Mouse (Mus musculus) ES-Bruce4 (cell line): ENCODE data around the gene Esam. TPM values are rescaled to one million over a fixed set of nuclear protein-coding genes. Genes with fewer than 3 reads are reported as not detected.

Source experiments
- H3K27ac ChIP-seq: 2 replicates; pipeline ENCODE4 v1.5.1; 2012; ENCODE audit warnings: low read length, inconsistent platforms; ENCODE audit not compliant: insufficient read depth
- H3K27me3 ChIP-seq: 2 replicates; pipeline ENCODE4 v1.6.1; 2012; ENCODE audit warnings: mild to moderate bottlenecking, low read length, inconsistent platforms; ENCODE audit not compliant: control insufficient read depth, poor library complexity, insufficient read depth, severe bottlenecking
- H3K36me3 ChIP-seq: 2 replicates; pipeline ENCODE4 v1.6.1; 2012; ENCODE audit warnings: inconsistent platforms, mild to moderate bottlenecking, low read length, moderate library complexity; ENCODE audit not compliant: control insufficient read depth, poor library complexity, insufficient read depth, severe bottlenecking
- H3K4me1 ChIP-seq: one replicate; pipeline ENCODE4 v1.8.1; 2011; ENCODE audit warnings: low read length; ENCODE audit not compliant: control insufficient read depth, insufficient read depth
- H3K4me3 ChIP-seq: 2 replicates; pipeline ENCODE4 v1.5.1; 2011; ENCODE audit warnings: low read depth, mild to moderate bottlenecking, low read length
- H3K9ac ChIP-seq: 2 replicates; pipeline ENCODE4 v1.6.1; 2012; ENCODE audit warnings: low read depth, mild to moderate bottlenecking, inconsistent platforms; ENCODE audit not compliant: poor library complexity, severe bottlenecking
- H3K9me3 ChIP-seq: replicated peaks from 2 replicates; pipeline ENCODE4 v1.6.1; 2012; ENCODE audit warnings: mild to moderate bottlenecking, low read length, inconsistent platforms; ENCODE audit not compliant: control insufficient read depth, poor library complexity, insufficient read depth, severe bottlenecking
- CTCF ChIP-seq: IDR thresholded peaks from one replicate; pipeline ENCODE4 v1.8.1; 2011; ENCODE audit warnings: low read depth, low read length
- EP300 ChIP-seq: IDR thresholded peaks from 2 replicates; pipeline ENCODE4 v1.6.1; 2011; ENCODE audit warnings: low read depth, low read length; ENCODE audit not compliant: insufficient read depth
- POLR2A ChIP-seq: IDR thresholded peaks from one replicate; pipeline ENCODE4 v1.8.1; 2011; ENCODE audit warnings: low read length; ENCODE audit not compliant: insufficient read depth
- polyA plus RNA-seq: library from polyadenylated mRNA; stranded (reverse); fragments of >200 nt; gene quantifications from 2 replicates; pipeline ENCODE4 v1.2.4, GENCODE M21; 2011; ENCODE audit warnings: low read depth; ENCODE audit not compliant: missing spikeins, insufficient read depth, insufficient read length

Esam gene
- polyA plus RNA-seq, 1 experiment, result 1.7 TPM

DNA sequence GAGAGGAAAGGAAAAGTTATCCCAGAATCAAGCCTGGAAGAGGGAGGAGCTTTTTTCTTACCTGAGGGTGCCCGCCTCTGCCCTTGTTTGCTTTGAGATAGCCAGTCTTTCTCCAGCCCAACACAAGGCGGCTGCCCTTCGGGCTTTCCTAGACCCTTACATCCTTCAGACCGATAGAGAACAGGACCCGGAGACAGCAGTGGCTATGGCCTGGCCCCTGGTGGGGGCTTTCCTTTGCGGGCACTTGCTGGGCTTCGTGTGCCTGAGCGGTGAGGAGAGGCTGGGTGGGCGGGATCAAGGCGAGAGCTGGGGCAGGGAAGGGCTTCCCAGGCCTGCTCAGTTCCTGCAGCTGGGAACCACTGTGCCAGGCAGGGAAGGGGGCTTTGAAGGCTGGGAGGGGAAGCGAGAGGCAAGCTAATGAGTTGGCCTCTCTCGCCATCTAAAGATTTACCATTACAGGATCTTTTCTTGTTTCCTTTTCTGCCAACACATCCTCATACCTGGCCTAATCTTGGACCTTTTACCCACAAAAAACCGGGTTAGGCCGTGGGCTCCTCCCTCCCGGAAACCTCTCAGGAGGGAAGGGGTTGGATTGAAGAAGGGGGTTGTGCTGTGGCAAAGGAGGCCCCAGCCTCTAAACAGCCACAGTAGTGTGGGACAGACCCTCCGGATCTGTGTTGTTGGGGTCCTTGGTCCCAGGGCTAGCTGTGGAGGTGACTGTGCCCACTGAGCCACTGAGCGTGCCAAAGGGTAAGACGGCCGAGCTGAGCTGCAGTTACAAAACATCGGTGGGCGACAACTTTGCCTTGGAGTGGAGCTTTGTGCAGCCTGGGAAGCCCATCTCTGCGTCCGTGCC, 11.5 kb downstream of the Esam start, which contains the start of gene Vsig2:
Vsig2 (plus strand) TSS at position 86 of the 856 bp plus-strand sequence.
- Histone ChIP-seq H3K4me3 (peak within 1 kb of the TSS; percentile 18), H3K9me3 (no peaks in the 10 kb centered on the region), H3K27ac (no peak within 1 kb of the TSS), H3K27me3 (no peaks in the 10 kb centered on the region), H3K4me1 (peaks cover 8% of the 10 kb centered on the region), H3K36me3 (no peaks in the 10 kb centered on the region), H3K9ac (peak within 1 kb of the TSS; percentile 2; the same call in 1 of the 2 replicates)
- TF ChIP-seq CTCF (no peak), EP300 (no peak), POLR2A (no peak)

DNA sequence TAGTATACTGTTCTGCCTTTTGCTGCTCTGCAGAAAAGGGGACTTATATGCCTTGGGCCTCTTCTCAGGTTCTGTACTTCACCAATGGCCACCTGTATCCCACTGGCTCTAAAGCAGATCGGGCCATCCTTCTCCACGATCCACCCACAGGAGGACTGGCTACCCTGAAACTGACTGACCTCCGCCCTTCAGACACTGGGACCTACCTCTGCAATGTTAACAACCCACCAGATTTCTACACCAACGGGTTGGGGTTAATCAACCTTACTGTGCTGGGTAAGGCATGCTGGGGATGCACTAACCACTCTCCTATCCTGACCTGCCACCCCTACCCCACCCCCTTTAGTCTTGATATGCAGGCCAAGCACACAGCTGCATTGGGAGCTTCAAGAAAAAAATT, 12.3 kb downstream of the Esam start:
- Histone ChIP-seq H3K4me1 (peaks cover 8% of the 10 kb centered on the region), H3K9ac (peak overlapping the region; percentile 2; the same call in 1 of the 2 replicates), H3K9me3 (no peaks in the 10 kb centered on the region), H3K36me3 (no peaks in the 10 kb centered on the region), H3K27me3 (no peaks in the 10 kb centered on the region), H3K4me3 (no peak overlapping the region), H3K27ac (no peak overlapping the region)
- TF ChIP-seq POLR2A (no peak), CTCF (no peak), EP300 (no peak)

DNA sequence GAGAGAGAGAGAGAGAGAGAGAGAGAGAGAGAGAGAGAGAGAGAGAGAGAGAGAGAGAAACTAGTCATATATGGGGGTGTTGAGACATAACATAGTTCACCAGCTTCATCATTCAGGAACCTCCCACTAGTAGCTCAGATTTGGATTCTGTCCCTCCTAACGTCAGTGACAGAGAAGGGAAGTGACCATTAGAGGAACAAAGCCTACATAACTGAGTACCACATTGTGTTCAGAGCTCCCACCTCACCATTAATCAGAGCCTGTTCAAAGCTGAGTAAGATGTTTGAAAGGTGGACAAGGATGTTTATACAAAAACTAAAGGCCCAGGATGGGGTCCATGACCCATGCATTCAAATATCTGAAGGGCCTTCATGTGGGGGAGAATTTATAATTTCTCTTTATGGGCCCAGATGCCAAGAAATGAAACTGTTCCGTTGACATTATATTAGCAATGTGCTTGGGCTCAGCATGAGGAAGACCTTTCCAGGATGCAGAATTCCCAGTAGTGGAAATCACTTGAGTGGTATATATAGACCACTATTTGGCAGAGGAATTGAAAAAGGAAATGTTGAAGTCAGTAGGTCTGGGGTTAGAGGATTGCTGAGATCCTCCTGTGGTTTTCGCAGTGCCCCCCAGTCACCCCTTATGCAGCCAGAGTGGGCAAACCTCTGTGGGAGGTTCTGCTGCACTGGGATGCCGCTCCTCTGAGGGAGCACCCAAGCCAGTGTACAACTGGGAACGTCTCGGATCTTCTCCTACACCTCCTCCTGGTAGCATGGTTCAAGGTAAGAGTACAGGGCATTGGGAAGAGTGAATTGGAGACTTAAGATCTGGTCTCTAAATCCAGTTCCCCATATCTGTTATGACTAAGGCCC, 13.1 kb downstream of the Esam start:
- Histone ChIP-seq H3K4me1 (peaks cover 8% of the 10 kb centered on the region), H3K9ac (no peak overlapping the region), H3K4me3 (no peak overlapping the region), H3K27ac (no peak overlapping the region), H3K27me3 (no peaks in the 10 kb centered on the region), H3K36me3 (no peaks in the 10 kb centered on the region), H3K9me3 (no peaks in the 10 kb centered on the region)
- TF ChIP-seq POLR2A, result no peak
- no peak for TF ChIP-seq CTCF
- no peak for TF ChIP-seq EP300

DNA sequence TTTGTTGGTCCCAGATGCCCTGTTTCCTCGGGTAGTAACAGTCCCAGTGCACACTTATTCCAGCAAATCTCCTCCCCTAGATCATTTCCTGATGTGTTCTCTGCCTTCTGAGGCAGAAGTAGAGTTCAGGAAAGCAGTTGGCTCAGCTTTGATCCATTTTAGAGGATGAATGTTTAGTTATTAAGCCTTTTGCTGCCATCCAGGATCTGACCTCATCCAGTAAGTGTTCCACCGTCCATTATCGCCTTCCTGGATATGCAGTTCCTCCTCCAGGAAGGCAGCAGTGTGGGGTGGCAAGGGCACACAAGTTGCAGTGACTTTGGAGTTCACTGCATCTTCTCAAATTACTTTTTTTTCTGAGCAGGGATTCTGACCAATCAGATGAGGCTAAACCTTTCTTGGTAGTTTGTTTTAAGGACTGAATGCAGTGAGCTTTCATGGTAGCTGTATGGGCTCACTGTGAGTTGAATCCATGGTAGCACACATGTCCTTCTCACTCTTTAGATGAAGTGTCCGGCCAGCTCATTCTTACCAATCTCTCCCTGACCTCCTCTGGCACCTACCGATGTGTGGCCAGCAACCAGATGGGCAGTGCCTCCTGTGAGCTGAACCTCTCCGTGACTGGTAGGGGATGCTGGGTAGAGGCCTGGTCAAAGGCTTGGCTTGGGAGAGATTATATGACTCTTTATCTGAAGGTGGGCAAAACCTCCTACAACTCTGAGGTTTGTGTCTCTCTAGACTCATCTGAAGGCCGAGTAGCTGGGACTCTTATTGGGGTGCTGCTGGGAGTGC, 14.2 kb downstream of the Esam start:
- Histone ChIP-seq H3K27me3 (no peaks in the 10 kb centered on the region), H3K9ac (no peak overlapping the region), H3K9me3 (no peaks in the 10 kb centered on the region), H3K4me3 (no peak overlapping the region), H3K27ac (no peak overlapping the region), H3K4me1 (peaks cover 8% of the 10 kb centered on the region), H3K36me3 (no peaks in the 10 kb centered on the region)
- TF ChIP-seq CTCF (no peak), EP300 (no peak), POLR2A (no peak)

DNA sequence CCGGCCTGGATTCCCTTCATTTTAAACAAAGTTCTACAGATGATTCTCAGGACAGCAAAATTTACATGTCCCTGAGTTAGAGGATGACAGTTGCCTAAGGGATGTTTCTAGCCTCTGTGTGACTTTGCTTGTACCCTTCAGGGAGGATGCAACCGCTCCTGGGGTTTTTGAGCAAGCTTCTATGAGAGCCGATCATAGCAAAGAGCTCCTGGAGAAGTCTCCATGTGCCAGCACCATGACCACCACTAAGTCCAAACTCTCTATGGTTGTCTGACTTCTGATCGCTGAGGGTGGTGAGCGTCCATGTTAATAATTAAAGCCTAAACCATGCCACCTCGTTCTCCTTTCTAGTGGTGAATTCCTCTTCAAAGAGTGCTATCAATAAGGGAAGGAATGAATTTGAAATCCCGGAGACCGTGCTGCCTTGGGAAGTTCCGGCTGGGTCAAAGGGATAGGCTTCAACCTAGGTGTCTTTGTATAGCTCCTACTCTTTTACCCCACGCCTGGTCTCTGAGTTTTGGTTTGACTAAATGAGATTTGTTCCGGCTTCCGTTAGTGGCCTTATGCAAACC, 16.1 kb downstream of the Esam start:
- H3K4me3 ChIP-seq, result no peak overlapping the region
- H3K27me3 ChIP-seq, result no peaks in the 10 kb centered on the region
- H3K9me3 ChIP-seq, result no peaks in the 10 kb centered on the region
- H3K4me1 ChIP-seq, result peaks cover 8% of the 10 kb centered on the region
- H3K9ac ChIP-seq, result no peak overlapping the region
- H3K36me3 ChIP-seq, result no peaks in the 10 kb centered on the region
- H3K27ac ChIP-seq, result peak overlapping the region; percentile 64
- TF ChIP-seq EP300, result no peak
- TF ChIP-seq CTCF, result no peak
- TF ChIP-seq POLR2A, result no peak
